Mouse (Mus musculus): ENCODE results near the gene Adamts2.
A peak's percentile ranks its signal among the peaks of the same experiment; 100 is the strongest.

GRCm38 (mm10) chr11:50589060-50589459 lies 12.8 kb upstream of the Adamts2 start:
- peak; percentile 77 for TF ChIP-seq CTCF (IDR thresholded peaks at IDR 0.05; ENCODE audit: low read depth)
- no peak for TF ChIP-seq EP300 (IDR thresholded peaks at IDR 0.05; ENCODE audit: low read depth)

Measured in liver, postnatal 0 days (tissue).